Mouse (Mus musculus): ENCODE results near the gene Rtn4ip1. TPM values are rescaled to one million over a fixed set of nuclear protein-coding genes. Genes with fewer than 3 reads are reported as not detected.

Gene Rtn4ip1
- polyA plus RNA-seq, 1 experiment from 2014 or later: 21.0 TPM

Other genes starting within 250 kb of the Rtn4ip1 start
- 25.3 and 26.8 TPM in 2 replicates for gene Qrsl1, start 62 bp upstream of the Rtn4ip1 start, polyA plus RNA-seq (2016; fragmentation: Nextera tagmentation; extraction: Ambion mirVana)
- gene Crybg1, start 247.0 kb downstream of the Rtn4ip1 start, polyA plus RNA-seq (2016; fragmentation: Nextera tagmentation; extraction: Ambion mirVana): 0.22 and 0.31 TPM in 2 replicates